Mouse (Mus musculus): ENCODE measurements around the gene Kcnd3.

- TF ChIP-seq CTCF (IDR thresholded peaks at IDR 0.05; ENCODE audit: low read depth) (no peak), EP300 (IDR thresholded peaks at IDR 0.05; ENCODE audit: low read depth) (no peak)
These were observed 139.6 kb downstream of the Kcnd3 start for GRCm38 (mm10) chr3:105591766-105592165.

All from liver, postnatal 0 days (tissue).